Mouse (Mus musculus): ENCODE measurements at regions not wholly inside any gene's neighbourhood (a gene's known extent, or its start where the extent isn't known, plus 50 kb on each side); places are given as distances from the start of the nearest gene placed in this dataset.

DNA sequence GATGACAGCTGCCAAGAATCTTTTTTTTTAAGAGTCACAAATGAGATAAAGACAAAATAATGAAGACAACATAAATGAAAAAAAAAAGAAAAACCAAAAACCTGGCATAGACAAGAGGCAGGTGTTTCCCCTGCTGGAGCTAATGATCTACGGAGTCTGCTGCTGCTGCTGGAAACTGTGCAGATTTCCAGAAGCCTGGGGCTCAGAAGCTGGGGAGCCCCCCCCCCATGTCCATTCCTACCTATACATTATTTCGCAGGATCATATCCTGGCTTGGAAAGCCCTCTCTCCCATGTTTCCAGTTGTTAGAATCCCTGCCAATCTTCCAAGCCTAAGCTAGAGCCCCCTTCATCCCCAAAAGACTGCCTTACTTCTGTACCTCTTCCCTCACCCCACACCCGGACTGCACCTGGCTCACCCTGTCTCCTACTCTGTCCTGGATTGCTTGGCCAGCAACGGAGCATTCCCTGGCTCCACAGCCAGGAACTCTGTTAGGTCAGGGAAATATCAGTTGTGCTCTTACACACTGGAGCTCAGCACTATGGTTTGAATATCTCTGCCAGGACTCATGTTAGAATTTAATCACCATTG, 218.6 kb upstream of the Six2 start:
- TF ChIP-seq EP300 (IDR thresholded peaks at IDR 0.05; ENCODE audit: insufficient read depth, low read depth, low read length) (no peak), POLR2A (IDR thresholded peaks at IDR 0.05; ENCODE audit: insufficient read depth, low read depth, low read length) (no peak)
